Mouse (Mus musculus) erythroblast, embryonic 14.5 days (primary cell): ENCODE results near the gene Fam167b. TPM values are rescaled to one million over a fixed set of nuclear protein-coding genes. Genes with fewer than 3 reads are reported as not detected.

Source experiments
- H3K27me3 ChIP-seq: 2 replicates; pipeline ENCODE4 v1.6.1; 2012; ENCODE audit warnings: inconsistent platforms; ENCODE audit not compliant: control insufficient read depth
- H3K36me3 ChIP-seq: 2 replicates; pipeline ENCODE4 v1.6.1; 2012; ENCODE audit warnings: mild to moderate bottlenecking, inconsistent platforms; ENCODE audit not compliant: control insufficient read depth
- H3K4me1 ChIP-seq: 2 replicates; pipeline ENCODE4 v1.6.1; 2012; ENCODE audit warnings: inconsistent platforms; ENCODE audit not compliant: control insufficient read depth
- H3K4me3 ChIP-seq: replicated peaks from 2 replicates; pipeline ENCODE3; 2012; ENCODE audit warnings: moderate library complexity, mild to moderate bottlenecking, inconsistent platforms
- H3K9me3 ChIP-seq: 2 replicates; pipeline ENCODE4 v1.6.1; 2012; ENCODE audit warnings: low read length, inconsistent platforms, mixed read lengths; ENCODE audit not compliant: control insufficient read depth
- GATA1 ChIP-seq: IDR thresholded peaks from 2 replicates; pipeline ENCODE4 v1.6.1; 2012; ENCODE audit warnings: low read length, inconsistent platforms, mixed read lengths
- TAL1 ChIP-seq: IDR thresholded peaks from 3 replicates; pipeline ENCODE4 v1.6.1; 2012; ENCODE audit warnings: low read length, inconsistent platforms, mixed read lengths
- polyA plus RNA-seq: library from polyadenylated mRNA; stranded (reverse); fragments of >175 nt; gene quantifications from 2 replicates; pipeline ENCODE4 v1.2.3, GENCODE M21; 2012

Gene Fam167b
- polyA plus RNA-seq, 1 experiment: not detected

- no peaks in the 10 kb centered on the region for H3K27me3 ChIP-seq
- peaks cover 86% of the 10 kb centered on the region for H3K4me1 ChIP-seq
Measured at GRCm38 (mm10) chr4:129621283-129621841, 43.0 kb upstream of the Fam167b start.

DNA sequence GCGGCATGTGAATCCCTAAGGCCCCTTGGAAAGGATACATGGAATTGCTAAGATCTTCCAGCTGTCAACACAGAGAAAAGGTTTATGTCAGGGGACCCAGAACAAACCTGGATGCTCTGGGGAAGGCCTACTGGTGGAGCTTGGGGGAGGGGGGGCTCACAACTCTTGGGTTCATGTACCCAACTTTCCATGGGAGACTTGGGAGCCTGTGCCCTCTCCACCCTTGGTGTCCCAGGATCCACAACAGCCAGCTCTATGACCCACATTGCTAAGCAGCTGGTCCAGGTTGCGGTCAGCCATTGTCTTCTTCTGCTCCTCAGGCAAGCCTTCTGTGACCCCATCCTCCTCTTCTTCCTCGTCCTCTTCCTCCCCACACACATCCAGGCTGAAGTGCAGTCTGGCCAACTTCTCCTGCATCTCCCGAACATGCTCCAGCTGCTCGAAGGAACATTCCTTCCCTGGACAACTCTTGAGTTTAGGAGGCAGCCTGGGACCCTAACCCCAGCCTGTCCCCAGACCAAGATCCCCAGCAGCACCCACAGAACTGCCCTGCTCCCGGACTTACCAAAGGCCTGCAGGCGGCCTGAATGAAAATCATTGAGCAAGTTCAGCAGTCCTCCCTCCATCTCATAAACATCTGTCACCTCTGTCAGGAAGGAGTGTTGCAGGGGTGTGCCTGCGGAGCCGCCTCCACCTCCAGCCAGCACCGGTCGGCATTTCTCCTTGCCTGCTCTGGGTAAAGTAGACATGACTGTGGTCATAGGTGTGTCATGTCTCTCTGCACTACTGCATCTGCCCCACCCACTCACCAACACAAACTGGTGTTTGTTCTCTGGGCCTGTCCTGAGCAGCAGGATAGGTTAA, 42.3 kb upstream of the Fam167b start:
- TF ChIP-seq TAL1: no peak
- no peak for TF ChIP-seq GATA1
- peaks cover 29% of the 10 kb centered on the region for H3K36me3 ChIP-seq
- peaks cover 80% of the 10 kb centered on the region for H3K4me1 ChIP-seq
- H3K9me3 ChIP-seq: no peaks in the 10 kb centered on the region
- H3K27me3 ChIP-seq: no peaks in the 10 kb centered on the region
- no peak overlapping the region for H3K4me3 ChIP-seq

More at GRCm38 (mm10) chr4:129621283-129621841, 43.0 kb upstream of the Fam167b start:
- no peaks in the 10 kb centered on the region for H3K9me3 ChIP-seq
- peaks cover 30% of the 10 kb centered on the region for H3K36me3 ChIP-seq
- no peak overlapping the region for H3K4me3 ChIP-seq
- TF ChIP-seq GATA1 (no peak), TAL1 (no peak)

DNA sequence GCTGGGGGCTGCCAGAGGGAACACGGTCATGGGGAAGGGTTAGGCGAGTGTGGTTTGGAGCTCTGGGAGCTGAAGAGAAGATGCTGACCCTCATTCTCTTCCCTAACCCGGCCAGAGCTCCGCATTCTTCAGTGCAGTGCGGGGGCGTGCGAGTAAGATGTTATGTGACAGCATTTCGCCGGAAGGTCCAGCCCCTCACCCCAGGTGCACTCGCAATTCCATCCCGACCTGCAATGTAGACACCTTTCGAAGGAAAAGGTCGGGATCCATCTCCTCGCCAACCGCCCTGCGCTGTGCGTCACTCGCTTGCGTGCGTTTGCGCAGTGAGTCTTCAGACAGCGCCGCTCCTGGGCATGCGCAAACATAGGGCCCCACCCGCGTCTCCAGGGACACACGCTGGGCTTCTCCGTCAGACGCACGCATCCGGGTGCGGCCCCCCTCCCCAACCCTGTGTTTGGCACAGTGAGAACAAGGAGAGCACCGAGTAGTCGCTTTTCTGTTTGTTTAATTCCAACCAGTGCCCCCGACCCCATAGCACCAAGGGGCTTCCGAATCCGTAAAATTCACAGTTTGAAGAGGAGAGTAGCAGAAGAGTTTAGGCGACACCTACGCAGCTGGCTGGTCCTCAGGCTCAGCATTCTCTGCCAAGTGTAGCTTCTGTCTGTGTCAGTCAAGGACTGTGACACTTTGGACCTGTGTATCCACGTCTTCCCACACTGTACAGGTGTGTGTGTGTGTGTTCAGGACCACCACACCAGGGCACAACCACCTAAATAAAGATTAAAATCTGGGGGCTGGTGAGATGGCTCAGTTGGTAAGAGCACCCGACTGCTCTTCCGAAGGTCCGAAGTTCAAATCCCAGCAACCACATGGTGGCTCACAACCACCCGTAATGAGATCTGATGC, 40.7 kb upstream of the Fam167b start, which contains the start of gene Iqcc:
TSS of gene Iqcc (minus strand) at position 314 of the 906 bp plus-strand sequence.
- H3K9me3 ChIP-seq: no peaks in the 10 kb centered on the region
- peak within 1 kb of the TSS; percentile 73 for H3K4me3 ChIP-seq
- H3K4me1 ChIP-seq: peaks cover 65% of the 10 kb centered on the region
- H3K36me3 ChIP-seq: peaks cover 28% of the 10 kb centered on the region
- no peak for TF ChIP-seq TAL1
- no peak for TF ChIP-seq GATA1
- H3K27me3 ChIP-seq: no peaks in the 10 kb centered on the region

DNA sequence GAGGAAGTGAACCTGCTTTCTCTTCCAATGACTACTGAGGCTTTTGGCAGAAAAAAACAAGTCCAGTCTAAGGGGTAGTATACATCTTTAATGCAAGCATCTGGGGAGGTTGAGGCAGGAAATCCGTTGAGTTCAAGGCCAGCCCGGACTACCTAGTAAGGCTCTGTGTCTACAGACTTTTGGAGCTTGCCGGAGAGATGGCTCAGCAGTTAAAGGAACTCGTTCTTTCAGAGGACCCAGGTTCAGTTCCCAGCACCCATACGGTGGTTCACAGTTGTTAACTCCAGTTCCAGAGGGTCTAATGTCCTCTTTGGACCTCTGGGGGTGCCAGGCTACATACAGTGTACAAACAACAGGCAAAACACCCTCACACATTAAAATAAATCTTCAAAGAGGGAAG, 39.7 kb upstream of the Fam167b start:
- H3K4me3 ChIP-seq: peak overlapping the region; percentile 73
- no peak for TF ChIP-seq GATA1
- no peak for TF ChIP-seq TAL1
- H3K27me3 ChIP-seq: no peaks in the 10 kb centered on the region
- H3K4me1 ChIP-seq: peaks cover 57% of the 10 kb centered on the region
- H3K36me3 ChIP-seq: peaks cover 31% of the 10 kb centered on the region
- H3K9me3 ChIP-seq: no peaks in the 10 kb centered on the region

GRCm38 (mm10) chr4:129617121-129617641, 38.8 kb upstream of the Fam167b start:
- Histone ChIP-seq H3K36me3 (peaks cover 32% of the 10 kb centered on the region), H3K9me3 (no peaks in the 10 kb centered on the region), H3K4me3 (no peak overlapping the region), H3K27me3 (no peaks in the 10 kb centered on the region), H3K4me1 (peaks cover 48% of the 10 kb centered on the region)
- TF ChIP-seq TAL1: no peak

DNA sequence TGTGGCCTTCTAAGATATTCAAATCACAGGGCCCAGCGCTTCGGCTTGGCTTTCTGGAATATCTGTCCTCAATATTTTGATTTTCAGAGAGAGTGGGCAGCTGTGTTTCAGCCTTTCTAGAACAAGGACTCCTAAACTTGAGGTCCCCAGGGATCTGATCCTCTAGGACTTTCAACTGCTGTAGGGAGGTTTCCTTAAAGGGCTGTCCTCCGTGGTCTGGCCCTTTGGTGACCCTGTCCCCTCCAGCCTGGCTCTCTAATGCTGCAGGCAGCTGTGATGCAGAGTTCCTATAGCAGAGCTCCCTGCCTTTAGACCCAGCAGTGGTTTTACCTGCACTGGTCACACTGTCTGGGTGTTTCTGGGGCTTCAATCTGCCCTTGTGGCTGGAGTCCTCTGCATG, 38.3 kb upstream of the Fam167b start:
- Histone ChIP-seq H3K9me3 (no peaks in the 10 kb centered on the region), H3K27me3 (no peaks in the 10 kb centered on the region), H3K4me3 (no peak overlapping the region), H3K36me3 (peaks cover 37% of the 10 kb centered on the region), H3K4me1 (peaks cover 43% of the 10 kb centered on the region)
- TF ChIP-seq TAL1 (no peak), GATA1 (no peak)

DNA sequence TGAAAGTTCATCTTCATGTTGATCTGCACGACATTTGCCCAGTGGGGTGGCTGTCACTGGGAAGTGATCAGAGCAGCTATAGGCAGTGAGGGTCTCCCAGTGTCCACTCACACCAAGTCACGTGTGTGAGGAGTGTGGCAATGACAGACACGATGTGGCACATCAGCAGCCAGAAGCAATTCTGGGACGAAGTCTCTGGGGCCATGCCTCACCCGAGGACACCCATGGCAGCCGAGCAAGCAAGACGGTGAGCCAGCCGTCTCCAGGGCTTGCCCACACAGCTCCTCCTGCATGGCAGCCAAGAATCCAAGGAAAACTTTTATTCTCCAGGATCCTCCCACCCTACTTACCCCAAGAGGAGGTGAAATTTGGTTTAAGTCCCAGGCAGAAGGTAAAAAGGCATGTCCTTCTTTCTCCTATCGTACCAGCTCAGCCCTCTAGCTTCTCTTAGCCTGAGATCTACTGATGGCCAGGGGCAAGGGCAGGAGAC, 37.5 kb upstream of the Fam167b start:
- no peaks in the 10 kb centered on the region for H3K27me3 ChIP-seq
- H3K9me3 ChIP-seq: no peaks in the 10 kb centered on the region
- H3K4me3 ChIP-seq: no peak overlapping the region
- peaks cover 39% of the 10 kb centered on the region for H3K4me1 ChIP-seq
- peaks cover 43% of the 10 kb centered on the region for H3K36me3 ChIP-seq
- TF ChIP-seq GATA1 (no peak), TAL1 (no peak)

DNA sequence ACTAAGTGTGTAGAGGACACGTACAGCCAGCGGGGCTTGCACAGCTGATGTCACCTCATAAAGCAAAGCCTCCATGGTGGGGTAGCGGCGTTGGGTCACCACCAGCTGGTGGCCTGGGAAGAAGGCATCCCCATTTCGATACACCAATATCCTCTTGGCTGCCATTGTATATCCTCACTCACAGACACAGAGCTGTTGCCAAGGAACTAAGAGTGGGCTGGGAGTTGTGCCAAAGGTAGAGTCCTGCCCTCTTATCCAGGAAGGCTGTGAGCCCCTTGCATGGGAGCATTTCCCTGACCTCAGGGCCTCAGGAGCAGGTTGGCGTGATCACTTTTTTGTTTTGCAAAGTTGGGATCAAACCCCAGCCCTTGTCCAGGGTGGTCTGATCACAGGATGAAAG, 35.7 kb upstream of the Fam167b start, which contains the start of gene Dcdc2b:
TSS of gene Dcdc2b (minus strand) at position 165 of the 400 bp plus-strand sequence.
- Histone ChIP-seq H3K9me3 (no peaks in the 10 kb centered on the region), H3K36me3 (peaks cover 55% of the 10 kb centered on the region), H3K27me3 (no peaks in the 10 kb centered on the region), H3K4me1 (peaks cover 27% of the 10 kb centered on the region), H3K4me3 (no peak within 1 kb of the TSS)
- no peak for TF ChIP-seq GATA1
- TF ChIP-seq TAL1: no peak

GRCm38 (mm10) chr4:129610472-129610871, 32.1 kb upstream of the Fam167b start:
- Histone ChIP-seq H3K27me3 (no peaks in the 10 kb centered on the region), H3K4me3 (no peak overlapping the region), H3K4me1 (peaks cover 21% of the 10 kb centered on the region), H3K9me3 (no peaks in the 10 kb centered on the region), H3K36me3 (peaks cover 70% of the 10 kb centered on the region)
- TF ChIP-seq TAL1: no peak
- TF ChIP-seq GATA1: no peak
